Mouse (Mus musculus) hindbrain, embryonic 13.5 days (tissue): Measurements from ENCODE around the gene Pam. TPM values are rescaled to one million over a fixed set of nuclear protein-coding genes. Genes with fewer than 3 reads are reported as not detected.
A peak's percentile ranks its signal among the peaks of the same experiment; 100 is the strongest.
"Not testable (repeated sequence)": the region's sequence is repeated elsewhere in the genome, so short reads cannot be mapped to it uniquely, and the experiment has no call there.

ENCODE experiments used
- ATAC-seq: fragments of 200-750 bp; cut with Nextera tagmentation; 2 replicates; pipeline ENCODE4 v1.8.0; 2017; ENCODE audit warnings: moderate TSS enrichment; ENCODE audit not compliant: low FRiP score
- H3K27ac ChIP-seq: fragments of 300-500 bp; sonication (generic); 2 replicates; pipeline ENCODE4 v1.5.1; 2015; ENCODE audit warnings: inconsistent platforms, mild to moderate bottlenecking, moderate library complexity
- H3K27me3 ChIP-seq: fragments of 300-500 bp; sonication (generic); 2 replicates; pipeline ENCODE4 v1.6.1; 2015; ENCODE audit warnings: mild to moderate bottlenecking, inconsistent platforms
- H3K36me3 ChIP-seq: fragments of 300-500 bp; sonication (generic); 2 replicates; pipeline ENCODE4 v1.6.1; 2015; ENCODE audit warnings: mild to moderate bottlenecking, inconsistent platforms
- H3K4me1 ChIP-seq: fragments of 300-500 bp; sonication (generic); replicated peaks from 2 replicates; pipeline ENCODE4 v1.6.1; 2015; ENCODE audit warnings: inconsistent platforms
- H3K4me2 ChIP-seq: fragments of 300-500 bp; sonication (generic); 2 replicates; pipeline ENCODE4 v1.6.1; 2015; ENCODE audit warnings: inconsistent platforms, mild to moderate bottlenecking, moderate library complexity
- H3K4me3 ChIP-seq: fragments of 300-500 bp; sonication (generic); 2 replicates; pipeline ENCODE4 v1.5.1; 2015; ENCODE audit warnings: mild to moderate bottlenecking, inconsistent platforms
- H3K9ac ChIP-seq: fragments of 300-500 bp; sonication (generic); 2 replicates; pipeline ENCODE4 v1.6.1; 2015; ENCODE audit warnings: mild to moderate bottlenecking, inconsistent platforms
- H3K9me3 ChIP-seq: fragments of 300-500 bp; sonication (generic); 2 replicates; pipeline ENCODE4 v1.6.1; 2016; ENCODE audit warnings: inconsistent platforms
- WGBS: fragments of 180-500 bp; shearing (Covaris S2); methylation state at CpG from one replicate; pipeline ENCODE4 v1.1.7; 2015; 5-methylcytosine and 5-hydroxymethylcytosine counted together
- polyA plus RNA-seq: library from polyadenylated mRNA; unstranded; fragments of >200 nt; fragmentation: Nextera tagmentation; extraction: Ambion mirVana; gene quantifications from 2 replicates; pipeline ENCODE4 v1.2.1, GENCODE M21; 2015

The Pam gene
- polyA plus RNA-seq, 1 experiment from 2014 or later: 35.3 TPM

DNA sequence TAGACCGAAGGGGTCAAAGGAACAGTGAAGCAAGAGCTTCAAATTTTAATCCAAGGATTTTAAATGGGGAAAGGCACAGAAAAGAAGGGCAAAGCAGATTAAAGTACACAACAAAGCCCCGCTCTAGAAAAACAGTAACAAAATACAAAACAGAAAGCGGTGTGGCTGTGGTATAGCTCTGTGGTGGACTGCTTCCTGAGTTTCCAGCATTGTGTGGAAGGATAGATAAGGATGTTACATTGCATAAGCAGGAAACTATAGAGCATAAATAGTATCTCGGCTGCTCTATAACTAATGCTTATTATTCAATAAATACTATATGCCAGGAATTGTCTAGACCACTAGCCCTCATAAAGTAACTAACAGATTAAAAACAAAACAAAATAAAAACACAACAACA, 67.5 kb downstream of the Pam start:
- Histone ChIP-seq H3K9ac (no peak overlapping the region), H3K4me2 (no peak overlapping the region), H3K36me3 (no peaks in the 10 kb centered on the region), H3K27me3 (no peaks in the 10 kb centered on the region), H3K27ac (no peak overlapping the region), H3K4me3 (no peak overlapping the region), H3K9me3 (no peaks in the 10 kb centered on the region), H3K4me1 (no peaks in the 10 kb centered on the region)
- ATAC-seq: no peak
- 95% methylated on average over 4 of the region's 4 CpGs for WGBS

DNA sequence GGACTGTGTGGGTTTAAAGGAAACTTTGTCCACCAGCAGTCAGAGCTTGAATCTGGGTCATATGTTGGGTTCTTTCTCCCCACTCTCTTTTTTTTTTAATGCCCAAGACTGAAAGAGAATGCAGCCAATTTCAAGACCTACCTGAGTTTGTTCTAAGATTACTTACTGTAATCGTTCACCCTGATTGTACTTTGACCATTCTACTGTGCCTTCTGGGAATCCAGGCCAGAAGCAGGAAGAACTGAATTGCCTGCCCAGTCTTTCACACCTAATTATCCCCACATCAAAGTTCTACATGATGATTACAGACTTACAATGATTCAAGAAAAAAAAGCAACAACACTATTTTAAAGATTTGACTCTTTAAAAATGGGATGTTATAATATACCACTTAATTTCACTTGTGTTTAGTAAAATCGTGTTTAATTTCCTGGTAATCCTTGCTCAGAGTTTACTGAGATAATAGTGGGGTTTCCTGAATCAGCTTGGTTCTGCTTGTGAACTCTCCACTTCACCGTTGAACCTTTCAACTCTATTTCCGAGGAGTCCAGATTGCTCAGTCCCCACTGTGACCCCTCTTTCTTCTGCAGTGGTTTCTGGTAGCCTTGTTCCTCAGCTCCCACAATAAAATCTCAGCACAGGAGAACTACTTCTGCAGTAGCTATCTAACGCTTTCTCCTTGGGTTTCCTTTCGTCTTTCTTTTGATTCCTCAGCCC, 69.4 kb downstream of the Pam start:
- no peaks in the 10 kb centered on the region for H3K9me3 ChIP-seq
- H3K27ac ChIP-seq: no peak overlapping the region
- H3K4me3 ChIP-seq: no peak overlapping the region
- H3K4me1 ChIP-seq: no peaks in the 10 kb centered on the region
- no peak for ATAC-seq
- H3K4me2 ChIP-seq: no peak overlapping the region
- 88% methylated on average over 6 of the region's 6 CpGs for WGBS
- H3K9ac ChIP-seq: no peak overlapping the region
- no peaks in the 10 kb centered on the region for H3K36me3 ChIP-seq
- H3K27me3 ChIP-seq: no peaks in the 10 kb centered on the region

DNA sequence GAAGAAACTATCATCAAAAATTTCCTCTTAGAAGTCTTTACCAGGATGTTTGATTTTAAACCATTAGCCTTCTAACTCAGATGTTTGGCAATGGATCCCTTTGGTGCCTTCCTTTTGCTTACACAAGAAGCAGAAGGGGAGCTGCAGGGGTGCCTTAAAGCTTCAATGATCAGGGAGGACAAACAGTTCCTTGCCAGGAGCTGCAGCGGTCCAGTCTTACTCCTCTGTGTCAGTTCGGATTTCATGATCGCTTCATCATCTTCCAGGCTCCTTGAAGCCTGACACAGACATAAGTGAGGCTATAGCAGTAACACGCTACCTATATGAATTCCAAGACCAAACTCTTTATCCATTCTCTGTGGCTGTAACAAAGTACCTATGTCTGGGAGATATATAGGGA, 71.6 kb downstream of the Pam start:
- no peak overlapping the region for H3K4me3 ChIP-seq
- 92% methylated on average over 4 of the region's 4 CpGs for WGBS
- H3K9ac ChIP-seq: no peak overlapping the region
- no peak for ATAC-seq
- H3K4me2 ChIP-seq: no peak overlapping the region
- H3K4me1 ChIP-seq: no peaks in the 10 kb centered on the region
- no peaks in the 10 kb centered on the region for H3K27me3 ChIP-seq
- no peak overlapping the region for H3K27ac ChIP-seq
- H3K9me3 ChIP-seq: no peaks in the 10 kb centered on the region
- H3K36me3 ChIP-seq: no peaks in the 10 kb centered on the region

DNA sequence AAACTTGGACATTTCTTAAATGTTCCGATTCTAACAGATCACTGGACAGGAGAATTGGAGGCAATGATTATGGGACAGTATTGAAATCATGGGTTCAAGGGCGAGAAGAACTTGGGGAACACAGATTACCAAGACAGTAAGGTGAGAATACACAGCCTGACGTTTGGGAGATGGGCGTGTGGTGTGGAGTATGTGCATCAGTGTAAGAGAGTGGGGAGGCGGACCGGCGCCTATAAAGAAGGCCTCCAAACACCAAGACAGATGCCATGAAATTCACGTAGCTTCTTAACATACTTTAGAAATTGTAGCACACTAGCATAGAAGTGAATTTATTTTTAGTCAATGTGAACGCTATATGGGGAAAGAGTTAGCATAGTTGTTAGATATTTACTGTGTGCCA, 76.5 kb downstream of the Pam start:
- peaks cover 5% of the 10 kb centered on the region; the same call in 1 of the 2 replicates for H3K4me1 ChIP-seq
- no peak overlapping the region for H3K4me3 ChIP-seq
- no peak overlapping the region for H3K4me2 ChIP-seq
- H3K9me3 ChIP-seq: no peaks in the 10 kb centered on the region
- H3K36me3 ChIP-seq: no peaks in the 10 kb centered on the region
- WGBS: 94% methylated on average over 9 of the region's 9 CpGs
- no peaks in the 10 kb centered on the region for H3K27me3 ChIP-seq
- no peak overlapping the region for H3K9ac ChIP-seq
- no peak overlapping the region for H3K27ac ChIP-seq
- ATAC-seq: no peak

DNA sequence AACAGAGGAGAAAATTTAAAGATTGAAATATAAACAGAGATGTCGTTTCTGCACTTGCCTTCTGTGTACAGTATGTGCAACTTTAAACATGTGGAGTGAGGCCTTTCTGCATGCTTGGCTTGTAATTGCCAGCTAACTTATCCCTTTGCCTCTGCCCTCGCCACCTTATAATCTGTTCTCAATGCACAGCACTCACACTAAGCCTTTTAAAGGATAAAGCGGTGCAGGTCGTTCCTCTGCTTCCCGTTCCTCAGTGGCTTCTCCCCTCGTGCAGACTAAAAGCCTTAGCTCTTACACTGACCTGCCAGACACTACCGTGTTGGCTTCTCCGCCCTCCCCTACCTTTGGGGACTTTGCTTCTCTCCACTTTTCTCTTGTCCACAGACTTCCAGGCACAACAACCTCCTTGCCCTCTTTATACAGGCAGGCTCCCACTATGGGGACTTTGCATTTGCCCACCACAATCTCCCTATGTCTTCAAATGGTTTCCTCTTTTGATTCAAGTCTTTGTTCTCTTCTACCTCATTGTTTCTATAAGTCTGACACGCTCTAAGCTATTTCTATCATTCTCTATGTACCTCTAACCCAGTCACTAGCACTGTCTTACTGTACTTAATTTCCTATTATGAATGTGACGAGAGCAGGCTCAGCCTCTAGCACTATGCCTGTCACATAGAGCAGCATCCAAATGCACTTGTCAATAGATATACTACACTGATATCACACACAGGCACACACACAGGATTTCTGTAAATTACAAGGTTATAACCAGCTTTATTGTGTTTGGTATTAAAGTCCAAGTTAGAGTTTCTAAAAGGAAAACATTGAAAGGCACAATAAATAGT, 79.2 kb downstream of the Pam start:
- 68% methylated on average over 10 of the region's 10 CpGs for WGBS
- no peaks in the 10 kb centered on the region for H3K36me3 ChIP-seq
- H3K9ac ChIP-seq: no peak overlapping the region
- ATAC-seq: 0 out of 2 replicates have a peak, but pooled peaks have one; percentile 17
- peak overlapping the region; percentile 71 for H3K27ac ChIP-seq
- H3K27me3 ChIP-seq: no peaks in the 10 kb centered on the region
- H3K4me3 ChIP-seq: no peak overlapping the region
- no peaks in the 10 kb centered on the region for H3K9me3 ChIP-seq
- H3K4me1 ChIP-seq: peaks cover 8% of the 10 kb centered on the region; the same call in 1 of the 2 replicates
- no peak overlapping the region for H3K4me2 ChIP-seq

DNA sequence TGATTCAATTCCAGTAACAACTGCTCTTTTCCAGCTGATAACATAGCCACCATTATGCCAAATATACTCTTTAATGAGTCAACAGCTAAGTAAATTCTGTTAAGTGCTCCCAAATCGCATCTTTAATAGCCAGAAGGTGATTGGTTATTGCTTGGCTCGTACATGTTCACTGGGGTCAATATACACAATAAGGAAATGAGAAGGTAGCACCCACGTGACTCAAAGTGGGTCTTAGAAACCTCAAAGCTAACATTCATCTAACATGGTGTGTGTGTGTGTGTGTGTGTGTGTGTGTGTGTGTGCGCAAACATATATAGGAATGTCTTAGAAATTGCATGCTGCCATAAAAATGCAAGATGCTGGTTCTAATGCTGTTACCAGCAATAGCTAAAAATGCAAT, 79.9 kb downstream of the Pam start:
- H3K9me3 ChIP-seq: no peaks in the 10 kb centered on the region
- 74% methylated on average over 4 of the region's 4 CpGs for WGBS
- H3K27me3 ChIP-seq: no peaks in the 10 kb centered on the region
- ATAC-seq: peak; percentile 54; the same call in 1 of the 2 replicates
- H3K4me2 ChIP-seq: no peak overlapping the region
- no peaks in the 10 kb centered on the region for H3K36me3 ChIP-seq
- no peak overlapping the region for H3K4me3 ChIP-seq
- H3K9ac ChIP-seq: no peak overlapping the region
- peak overlapping the region; percentile 71; the same call in 1 of the 2 replicates for H3K27ac ChIP-seq
- peaks cover 8% of the 10 kb centered on the region; the same call in 1 of the 2 replicates for H3K4me1 ChIP-seq

DNA sequence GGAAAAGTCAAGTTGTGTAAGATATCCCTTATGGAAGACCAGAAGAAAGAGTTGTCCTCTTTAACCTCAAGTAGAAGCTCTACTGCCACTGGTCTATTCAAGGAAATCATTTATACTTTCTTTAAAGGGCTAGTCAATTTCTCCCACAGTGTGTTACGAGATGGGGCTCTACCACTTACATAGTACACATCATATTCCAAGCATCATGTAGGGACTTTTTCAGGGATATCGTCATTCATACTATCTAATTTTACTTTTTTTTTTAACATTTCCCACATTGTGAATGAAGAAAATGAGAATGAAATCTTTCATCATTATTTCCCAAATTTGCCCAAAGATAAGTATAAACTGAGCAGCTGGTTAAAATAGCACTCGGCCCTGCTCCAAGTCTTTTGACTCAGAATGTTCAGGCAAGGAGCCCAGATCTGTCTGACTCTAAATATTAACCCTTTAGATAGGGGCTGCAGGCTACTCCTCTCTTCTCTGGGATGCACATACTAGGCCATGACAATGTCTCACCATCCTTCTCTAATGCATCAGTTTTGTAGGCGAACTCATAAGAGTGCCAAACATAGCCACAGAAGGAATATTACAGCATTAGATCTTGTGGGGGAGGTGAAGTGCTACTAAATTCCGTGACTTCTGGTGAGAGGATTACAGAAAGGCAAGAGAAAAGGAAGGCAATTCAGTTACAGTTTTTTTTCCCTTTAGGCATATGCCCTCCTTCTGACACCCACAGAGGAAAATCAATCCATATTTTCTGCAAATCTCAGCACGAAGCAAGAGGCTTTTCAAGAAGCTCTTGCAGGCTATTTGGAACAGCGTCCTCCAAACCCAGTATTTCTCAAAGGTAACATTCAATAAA, 92.7 kb downstream of the Pam start:
- WGBS: 71% methylated on average over 7 of the region's 7 CpGs
- Histone ChIP-seq H3K36me3 (no peaks in the 10 kb centered on the region), H3K27ac (0 out of 2 replicates have a peak overlapping the region, but pooled peaks have one; percentile 40), H3K27me3 (no peaks in the 10 kb centered on the region), H3K4me3 (no peak overlapping the region), H3K4me2 (no peak overlapping the region), H3K4me1 (peaks cover 4% of the 10 kb centered on the region; the same call in 1 of the 2 replicates), H3K9me3 (no peaks in the 10 kb centered on the region), H3K9ac (no peak overlapping the region)
- ATAC-seq: 0 out of 2 replicates have a peak, but pooled peaks have one; percentile 57

DNA sequence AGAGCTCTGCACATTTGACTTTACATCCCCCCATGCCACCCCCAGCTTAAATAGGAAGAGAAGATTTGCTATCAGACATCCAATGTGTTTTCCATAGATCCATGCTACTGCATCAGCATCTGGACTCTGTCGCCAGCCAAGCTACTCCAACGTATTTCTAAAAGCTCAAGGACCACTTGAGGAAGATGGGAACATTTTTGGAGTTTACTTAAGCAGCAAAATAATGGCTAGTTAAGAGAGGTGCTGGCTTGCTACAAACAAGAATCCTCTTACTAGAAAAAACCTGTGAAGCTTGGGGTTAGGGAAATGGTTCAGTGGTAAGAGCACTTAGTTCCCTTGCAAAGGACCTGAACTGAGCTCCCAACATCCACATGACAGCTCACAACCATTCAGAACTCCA, 96.0 kb downstream of the Pam start:
- WGBS: 96% methylated on average over 2 of the region's 2 CpGs
- no peaks in the 10 kb centered on the region for H3K9me3 ChIP-seq
- ATAC-seq: no peak
- no peak overlapping the region for H3K4me3 ChIP-seq
- no peaks in the 10 kb centered on the region for H3K27me3 ChIP-seq
- no peak overlapping the region for H3K4me2 ChIP-seq
- H3K4me1 ChIP-seq: peaks cover 4% of the 10 kb centered on the region; the same call in 1 of the 2 replicates
- no peak overlapping the region for H3K9ac ChIP-seq
- no peaks in the 10 kb centered on the region for H3K36me3 ChIP-seq
- no peak overlapping the region for H3K27ac ChIP-seq

DNA sequence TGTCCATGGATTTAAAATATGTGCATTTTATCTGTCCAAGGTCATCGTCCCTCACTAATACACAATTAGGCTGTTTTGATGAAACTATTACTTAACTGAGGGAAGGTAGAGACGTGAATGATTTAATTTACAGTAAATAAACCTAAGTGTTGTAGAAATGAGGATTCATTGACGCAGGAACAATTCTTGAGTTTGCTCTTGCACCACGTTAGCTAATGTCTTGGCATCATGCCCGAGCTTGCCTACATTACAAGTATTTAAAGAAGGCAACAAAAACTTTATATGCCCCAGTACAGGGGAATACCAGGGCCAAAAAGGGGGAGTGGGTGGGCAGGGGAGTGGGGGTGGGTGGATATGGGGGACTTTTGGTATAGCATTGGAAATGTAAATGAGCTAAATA, 96.5 kb downstream of the Pam start:
- not testable (repeated sequence) for H3K4me3 ChIP-seq, H3K9me3 ChIP-seq, ATAC-seq, H3K27ac ChIP-seq, H3K4me2 ChIP-seq, H3K4me1 ChIP-seq, H3K36me3 ChIP-seq, H3K27me3 ChIP-seq, H3K9ac ChIP-seq
- 72% methylated on average over 5 of the region's 5 CpGs for WGBS

DNA sequence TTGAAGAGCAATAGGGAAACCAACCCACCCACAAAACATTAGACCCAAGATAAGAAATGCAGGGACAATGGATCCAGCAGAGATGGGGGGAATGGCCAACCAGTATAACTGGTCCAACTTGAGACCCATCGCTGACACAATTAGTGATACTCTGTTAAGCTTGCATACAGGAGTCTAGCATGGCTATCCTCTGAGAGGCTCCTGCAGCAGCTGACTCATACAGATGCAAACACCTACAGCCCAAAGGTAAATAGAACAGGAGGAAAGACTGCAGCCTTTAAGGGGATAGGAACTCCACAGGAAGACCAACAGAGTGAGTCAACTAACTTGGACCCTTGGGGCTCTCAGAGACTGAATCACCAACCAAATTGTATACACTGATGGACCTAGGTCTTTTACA, 98.4 kb downstream of the Pam start:
- no peak for ATAC-seq

DNA sequence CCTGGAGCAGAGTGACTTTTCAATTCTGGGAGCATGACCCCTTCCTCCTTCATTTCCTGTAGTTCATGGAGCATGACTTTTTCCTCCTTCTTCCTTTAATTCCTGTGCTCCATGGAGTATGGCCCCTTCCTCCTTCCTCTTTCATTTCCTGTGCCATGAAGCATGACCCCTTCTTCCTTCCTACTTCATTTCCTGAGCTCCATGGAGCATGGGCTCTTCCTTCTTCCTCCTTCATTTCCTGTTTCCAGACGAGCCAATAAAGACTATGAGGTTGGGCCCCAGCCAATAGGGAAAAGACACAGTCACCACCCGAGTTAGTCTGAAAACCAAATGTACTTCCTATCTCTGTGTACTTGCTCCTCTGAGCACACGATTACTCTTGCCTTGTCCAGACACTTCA, 103.5 kb downstream of the Pam start:
- Histone ChIP-seq H3K4me2 (no peak overlapping the region), H3K9ac (no peak overlapping the region), H3K36me3 (no peaks in the 10 kb centered on the region), H3K4me3 (no peak overlapping the region), H3K9me3 (no peaks in the 10 kb centered on the region), H3K4me1 (no peaks in the 10 kb centered on the region), H3K27ac (no peak overlapping the region), H3K27me3 (no peaks in the 10 kb centered on the region)
- no peak for ATAC-seq
- 84% methylated on average over 3 of the region's 3 CpGs for WGBS

More for the DNA sequence above, 98.4 kb downstream of the Pam start:
- no peak overlapping the region for H3K9ac ChIP-seq
- no peak overlapping the region for H3K4me2 ChIP-seq
- no peaks in the 10 kb centered on the region for H3K36me3 ChIP-seq
- no peak overlapping the region for H3K4me3 ChIP-seq
- no peak overlapping the region for H3K27ac ChIP-seq
- H3K9me3 ChIP-seq: no peaks in the 10 kb centered on the region
- 92% methylated on average over 1 of the region's 1 CpGs for WGBS
- no peaks in the 10 kb centered on the region for H3K27me3 ChIP-seq
- no peaks in the 10 kb centered on the region for H3K4me1 ChIP-seq

DNA sequence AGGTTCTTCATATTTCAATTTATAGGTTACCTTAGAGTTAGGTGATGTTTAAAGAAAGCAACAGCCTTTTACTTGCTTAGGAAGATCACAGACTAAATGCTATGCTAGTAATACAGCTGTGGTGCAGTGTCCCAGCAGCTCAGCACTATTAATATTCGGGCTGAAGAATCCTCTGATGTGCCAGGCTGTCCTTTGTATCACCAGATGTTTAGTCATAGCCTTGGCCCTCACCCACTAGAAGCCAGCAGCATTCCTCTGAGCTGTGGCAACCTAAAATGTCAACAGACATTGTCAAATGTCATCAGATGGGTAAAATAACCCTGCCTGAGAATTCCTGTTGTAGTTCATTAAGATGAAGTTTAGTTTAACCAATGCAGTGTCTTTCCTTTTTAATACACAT, 112.3 kb downstream of the Pam start:
- Histone ChIP-seq H3K4me3 (no peak overlapping the region), H3K27me3 (no peaks in the 10 kb centered on the region), H3K9ac (no peak overlapping the region), H3K4me2 (no peak overlapping the region), H3K36me3 (no peaks in the 10 kb centered on the region), H3K9me3 (no peaks in the 10 kb centered on the region), H3K27ac (no peak overlapping the region), H3K4me1 (no peaks in the 10 kb centered on the region)
- ATAC-seq: no peak
- WGBS: 78% methylated on average over 1 of the region's 1 CpGs
